Mouse (Mus musculus) kidney, adult 18-20 months (tissue): ENCODE results near the gene Zmiz1.
A peak's percentile ranks its signal among the peaks of the same experiment; 100 is the strongest.

ENCODE experiments used
- DNase-seq: peaks from one replicate; pipeline ENCODE4 v3.0.0; 2021

Gene Zmiz1

DNA sequence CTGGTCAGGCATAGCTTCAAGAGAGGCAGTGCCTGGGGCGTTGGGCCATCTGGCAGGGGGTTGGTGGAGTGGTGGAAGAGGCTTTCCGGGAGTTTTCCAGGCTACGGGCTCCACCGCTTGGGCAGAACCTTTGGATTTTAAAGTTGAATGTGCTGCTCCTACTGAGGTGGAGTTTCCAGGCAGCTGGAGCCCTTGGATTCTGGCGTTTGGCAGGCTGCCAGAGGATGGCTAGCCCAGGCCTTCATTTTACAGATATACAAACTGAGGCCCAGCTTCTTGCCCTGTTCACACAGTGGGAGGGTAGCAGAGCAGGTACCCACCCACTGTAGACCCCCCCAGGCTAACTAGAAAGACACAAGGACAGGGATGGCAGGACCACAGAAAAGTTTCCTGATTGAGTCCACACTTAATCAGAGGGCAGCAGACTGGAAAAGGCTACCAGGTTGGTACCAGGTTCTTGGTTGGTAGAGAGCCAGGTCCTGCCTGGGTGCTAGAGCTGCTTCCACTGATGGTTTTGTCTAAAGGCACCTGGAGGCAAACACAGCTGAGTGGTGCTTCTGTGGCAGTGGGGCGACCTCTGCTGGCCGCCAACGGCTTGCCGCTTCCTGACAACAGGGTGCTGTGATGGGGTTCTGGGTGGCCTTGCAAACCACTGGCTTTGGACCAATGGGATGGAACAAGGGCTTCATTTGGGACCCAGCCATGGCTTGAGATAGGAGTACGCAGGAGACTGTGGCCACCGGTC, 106.5 kb downstream of the Zmiz1 start:
- DNase-seq: peak; percentile 91

DNA sequence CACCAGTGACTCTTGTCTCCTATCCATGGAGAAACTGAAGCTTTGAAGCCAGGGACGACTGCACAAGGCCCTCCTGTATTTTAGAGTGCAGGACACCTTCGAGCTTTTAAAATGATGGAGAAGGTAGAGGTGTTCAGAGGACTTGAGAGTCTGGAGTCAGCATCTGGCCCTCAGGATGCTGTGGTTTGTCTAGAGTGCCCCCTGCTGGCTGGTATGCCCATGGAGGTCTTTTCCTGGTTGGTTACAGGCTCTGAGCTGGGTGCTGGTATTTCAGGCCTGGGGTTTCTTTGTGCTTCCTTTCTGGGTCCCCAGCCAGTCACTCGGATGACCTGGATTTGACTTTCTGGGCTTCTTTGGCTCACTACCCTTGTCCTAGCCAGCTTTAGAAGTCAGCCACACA, 108.3 kb downstream of the Zmiz1 start:
- DNase-seq: peak; percentile 84

- no peak for DNase-seq
Observed at GRCm38 (mm10) chr14:25567837-25568236, 108.9 kb downstream of the Zmiz1 start.

- DNase-seq: no peak
Observed at GRCm38 (mm10) chr14:25574047-25574870, 115.3 kb downstream of the Zmiz1 start.

GRCm38 (mm10) chr14:25576642-25577041, 117.7 kb downstream of the Zmiz1 start:
- DNase-seq: no peak

GRCm38 (mm10) chr14:25577431-25577830, 118.4 kb downstream of the Zmiz1 start:
- no peak for DNase-seq

DNA sequence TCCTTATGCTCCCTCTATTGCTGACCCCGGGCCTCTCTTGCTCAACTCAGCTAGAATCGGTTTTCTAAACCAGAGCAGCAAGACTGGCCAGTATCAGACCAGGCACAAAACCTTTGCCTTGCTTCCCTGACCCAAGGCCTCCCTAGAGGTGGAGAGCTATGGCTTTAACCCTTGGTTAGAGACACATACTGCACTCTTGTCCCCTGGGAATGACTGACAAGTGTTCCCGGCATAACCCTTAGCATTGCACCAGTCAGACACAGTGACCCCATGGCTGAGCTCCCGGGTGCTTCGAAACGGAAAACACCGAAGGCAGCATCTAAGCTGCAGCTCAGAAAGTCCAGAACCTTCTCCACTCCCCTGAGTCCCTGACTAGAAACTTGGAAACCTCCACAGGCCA, 120.6 kb downstream of the Zmiz1 start:
- no peak for DNase-seq

GRCm38 (mm10) chr14:25580397-25580796, 121.4 kb downstream of the Zmiz1 start:
- no peak for DNase-seq

DNA sequence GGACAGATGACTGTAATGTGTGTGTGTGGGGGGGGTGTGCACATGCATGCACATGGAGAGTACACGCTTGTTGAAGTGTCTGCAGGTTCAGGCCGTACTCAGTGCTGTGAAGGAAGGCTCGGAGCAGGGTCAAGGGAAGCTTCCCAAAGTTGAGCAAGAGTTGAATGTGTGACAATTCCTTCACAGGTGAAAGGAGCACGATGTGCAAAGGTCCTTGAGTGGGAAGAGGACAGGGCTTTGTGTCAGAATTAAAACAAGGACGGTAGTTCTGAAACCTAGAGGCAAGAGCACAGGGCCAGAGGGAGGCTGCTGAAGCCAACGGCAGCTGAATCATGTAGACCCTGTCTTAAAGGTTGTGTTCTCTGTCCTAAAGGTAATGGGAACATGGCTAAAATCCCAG, 123.6 kb downstream of the Zmiz1 start:
- no peak for DNase-seq

DNA sequence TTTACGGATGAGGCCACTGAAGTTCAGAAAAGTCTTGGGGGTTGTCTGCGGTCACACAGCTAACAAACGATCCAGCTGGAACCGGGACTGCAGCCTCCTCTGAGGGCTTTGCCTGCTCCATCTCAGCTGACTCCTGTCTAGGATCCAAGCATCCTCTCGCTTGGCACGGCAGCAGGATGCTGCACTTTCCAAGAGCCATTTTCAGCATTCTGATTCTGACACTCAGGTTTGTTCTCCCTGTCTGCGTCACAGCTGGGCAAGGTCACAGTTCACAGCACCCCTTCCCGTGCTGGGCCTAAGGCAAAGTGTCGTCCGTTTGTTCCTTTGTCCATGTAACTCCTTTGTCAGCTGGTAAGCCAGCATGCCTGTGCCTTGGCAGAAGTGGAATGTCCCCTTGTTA, 124.9 kb downstream of the Zmiz1 start:
- DNase-seq: no peak

- DNase-seq: no peak
Observed at GRCm38 (mm10) chr14:25585545-25586301, 126.7 kb downstream of the Zmiz1 start.

DNA sequence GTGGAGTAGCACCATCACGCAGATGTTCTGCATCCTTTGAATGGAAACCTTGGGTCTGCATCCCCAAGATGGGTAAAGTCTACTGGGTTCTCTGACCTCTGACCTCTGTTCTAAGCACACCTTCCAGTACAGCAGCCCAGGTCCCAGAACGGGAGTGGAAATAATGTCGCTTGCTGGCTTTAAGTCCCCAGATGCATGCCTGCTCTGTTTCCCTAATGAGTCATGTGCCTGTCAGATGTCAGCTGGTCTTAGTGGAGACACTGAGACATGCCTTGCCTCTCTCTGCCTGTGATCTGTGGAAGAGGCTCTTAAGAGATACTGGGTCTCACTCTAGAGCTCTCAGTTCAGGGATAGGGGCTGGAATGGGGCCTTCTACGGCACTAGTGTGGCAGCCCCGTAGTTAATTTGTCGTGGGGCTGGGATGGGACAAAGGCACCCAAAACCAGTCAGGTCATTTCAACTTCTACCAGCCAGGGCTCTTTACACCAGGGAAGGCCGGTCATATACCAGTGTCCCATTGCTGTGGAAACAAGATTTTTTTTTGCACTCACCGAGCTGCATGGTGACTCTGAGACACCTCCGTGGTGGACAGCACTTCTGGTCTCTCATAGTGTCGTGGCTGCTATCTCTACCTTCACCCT, 128.0 kb downstream of the Zmiz1 start:
- DNase-seq: no peak

DNA sequence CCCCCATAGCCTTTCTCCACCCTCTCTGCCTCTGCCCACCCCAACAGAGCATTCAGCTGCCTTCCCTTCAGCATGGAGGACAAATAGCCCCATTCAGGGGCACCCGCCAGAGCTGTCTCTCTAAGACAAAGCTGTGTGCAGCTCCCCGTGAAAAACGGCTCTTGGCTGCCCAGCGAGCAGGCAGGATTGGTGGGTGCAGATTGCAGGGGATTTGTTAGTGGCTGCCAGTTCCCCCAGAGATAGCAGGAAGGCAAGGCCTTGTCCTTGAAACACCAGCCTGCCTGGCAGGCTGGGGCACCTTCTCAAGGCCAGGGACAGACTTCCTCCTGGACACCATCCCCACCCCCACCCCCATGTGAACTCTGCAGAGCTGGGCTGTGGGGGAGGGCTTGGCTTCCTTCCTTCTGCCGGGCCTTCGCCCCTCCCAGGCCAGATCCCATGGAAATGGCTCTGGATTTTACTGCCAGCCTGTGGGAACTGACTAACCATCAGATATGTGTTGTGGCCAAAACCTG, 128.6 kb downstream of the Zmiz1 start:
- DNase-seq: peak; percentile 56

DNA sequence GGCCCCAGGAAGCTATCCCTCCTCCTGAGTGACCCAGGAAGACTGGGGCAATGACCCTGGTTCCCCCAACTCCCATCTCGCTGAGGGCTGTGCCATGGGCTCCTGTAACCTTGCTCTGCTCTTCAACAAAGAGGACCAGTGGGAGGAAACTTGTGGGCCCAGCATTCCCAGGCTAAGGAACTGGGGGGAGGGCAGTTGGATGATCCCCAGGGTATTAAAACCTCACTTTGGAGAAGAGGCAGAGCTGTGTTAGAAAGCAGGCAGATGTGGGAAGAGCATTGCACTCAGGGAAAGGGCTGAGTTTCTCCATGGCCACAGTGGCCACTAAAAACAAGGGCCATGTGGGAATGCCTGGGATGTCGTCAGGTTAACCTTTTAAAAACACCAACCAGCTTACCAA, 129.2 kb downstream of the Zmiz1 start:
- no peak for DNase-seq

DNA sequence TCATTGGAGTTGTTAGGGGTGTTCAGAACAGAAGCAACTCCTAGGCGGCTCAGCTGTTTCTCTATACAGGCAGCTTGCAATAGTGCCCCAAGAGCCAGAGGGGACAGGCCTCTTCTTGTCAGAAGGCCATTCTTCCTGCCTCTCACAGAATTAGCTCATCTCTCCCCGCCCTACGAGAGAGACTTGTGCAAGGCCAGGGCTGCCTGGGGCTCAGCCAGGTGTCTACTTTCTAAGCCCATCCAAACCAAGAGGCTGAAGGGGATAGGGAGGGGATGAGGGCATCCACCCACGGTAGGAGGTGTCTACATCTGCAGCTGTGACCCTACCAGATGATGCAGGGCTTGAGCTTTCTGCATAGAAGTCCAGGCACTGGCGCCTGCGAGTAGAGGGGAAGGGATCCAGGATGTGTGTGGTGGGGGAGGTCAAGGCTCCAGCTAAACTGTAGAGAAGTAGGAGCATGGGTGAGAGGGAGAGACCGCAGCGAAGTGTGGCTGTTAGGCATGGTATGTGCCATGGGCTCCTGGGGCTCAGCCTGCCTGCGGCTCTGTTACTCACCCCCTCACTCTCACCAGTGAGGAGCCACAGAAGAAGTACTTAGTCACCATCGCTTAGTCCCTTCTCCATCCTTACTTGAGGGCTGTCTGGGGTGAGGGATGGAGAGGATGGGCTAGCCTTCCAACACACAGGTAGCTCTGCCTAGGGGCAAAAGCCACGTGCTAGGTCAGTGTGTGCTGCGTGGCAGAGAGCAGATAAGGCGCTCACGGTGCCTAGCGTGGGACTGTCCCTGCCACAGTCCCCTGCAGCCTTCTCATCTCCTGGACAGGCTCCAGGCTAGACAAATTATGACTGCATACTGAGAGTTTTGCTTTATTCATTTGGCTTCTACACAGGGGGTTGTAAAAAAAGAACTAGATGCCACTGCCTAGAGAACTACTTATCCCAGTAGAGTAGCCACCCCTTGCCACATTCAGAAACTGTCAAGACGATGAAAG, 130.3 kb downstream of the Zmiz1 start:
- DNase-seq: no peak

- no peak for DNase-seq
Observed at GRCm38 (mm10) chr14:25591000-25591399, 132.0 kb downstream of the Zmiz1 start.

GRCm38 (mm10) chr14:25591426-25591825, 132.4 kb downstream of the Zmiz1 start:
- no peak for DNase-seq

DNA sequence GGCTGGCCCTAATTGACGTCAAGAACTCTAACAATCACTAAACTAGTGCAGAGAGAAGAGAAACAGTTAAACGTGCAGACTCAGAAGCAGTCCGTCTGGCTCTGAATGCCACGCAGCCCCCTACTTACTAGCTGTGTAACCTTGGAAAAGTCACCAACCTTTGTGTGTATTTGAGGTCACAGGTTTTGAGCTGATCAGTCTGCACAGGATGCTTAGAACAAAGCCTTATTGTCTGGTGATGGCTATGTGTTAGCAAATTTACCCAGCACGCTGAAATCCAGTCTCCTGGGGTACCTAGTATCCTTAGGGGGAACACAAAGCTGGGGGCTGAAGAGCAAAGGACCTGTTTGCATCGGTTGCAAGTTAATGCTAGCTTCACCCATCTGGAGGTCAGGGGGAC, 133.5 kb downstream of the Zmiz1 start:
- DNase-seq: no peak

DNA sequence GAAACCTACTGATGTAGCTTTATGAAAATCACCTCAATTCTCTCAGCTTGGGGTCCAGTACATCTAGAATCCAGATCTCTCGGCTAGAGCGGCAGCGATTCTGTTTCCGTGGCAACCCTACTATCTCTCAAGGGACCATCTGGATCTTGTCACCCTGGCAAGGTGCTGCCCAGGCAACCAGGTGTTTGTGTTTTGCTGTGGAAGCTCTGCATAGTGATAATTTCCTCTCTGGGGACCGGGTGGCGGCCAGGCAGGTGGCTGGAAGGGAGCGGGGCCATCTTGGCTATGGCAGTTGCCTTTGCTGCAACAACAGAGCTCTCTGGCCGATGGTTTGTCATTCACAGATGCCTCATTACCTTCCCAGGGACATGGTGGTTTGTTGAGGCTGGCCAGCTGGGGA, 134.9 kb downstream of the Zmiz1 start:
- no peak for DNase-seq

DNA sequence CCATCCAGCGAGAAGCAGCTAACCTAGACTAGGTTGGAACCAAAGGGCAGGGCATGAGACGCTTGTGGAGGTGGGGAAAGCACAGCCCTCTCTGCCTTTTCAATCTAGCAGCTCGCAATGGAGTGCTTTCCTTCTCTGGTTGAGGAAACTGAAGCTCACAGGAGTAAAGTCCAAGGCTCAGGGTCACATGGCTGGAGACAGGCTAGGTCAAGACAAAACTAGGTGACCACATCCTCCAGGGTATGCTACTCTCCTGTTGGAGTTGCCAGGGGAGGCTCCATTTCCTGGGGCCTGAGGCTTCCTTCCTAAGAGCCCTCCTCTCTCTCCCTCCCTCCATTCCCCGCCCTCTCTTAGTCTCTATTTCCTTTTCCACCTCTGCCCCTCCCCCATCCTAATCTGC, 135.6 kb downstream of the Zmiz1 start:
- DNase-seq: peak; percentile 44

GRCm38 (mm10) chr14:25598960-25599359, 140.0 kb downstream of the Zmiz1 start:
- DNase-seq: no peak

DNA sequence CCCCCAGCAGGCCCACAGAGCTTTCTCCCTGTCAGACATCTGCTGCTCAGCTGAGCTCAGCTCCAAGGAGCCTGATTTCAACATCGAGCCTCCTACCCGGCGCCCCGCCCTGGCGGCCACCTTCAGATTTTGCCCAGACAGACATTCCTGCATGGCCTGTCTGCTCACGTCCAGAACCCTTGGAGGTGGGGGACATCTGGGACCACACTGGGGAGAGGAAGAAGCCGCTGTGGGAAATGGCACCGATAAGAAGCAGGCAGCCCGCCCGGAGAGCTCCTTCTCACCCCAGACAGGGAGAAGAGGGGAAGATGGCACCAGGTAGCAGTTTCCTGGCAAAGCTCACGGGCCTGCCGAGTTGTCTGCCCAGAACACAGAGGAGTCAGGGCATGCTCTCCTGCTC, 140.9 kb downstream of the Zmiz1 start:
- DNase-seq: no peak
